Mouse (Mus musculus) C2C12 (cell line): ENCODE measurements around the gene Gm20388. TPM values are rescaled to one million over a fixed set of nuclear protein-coding genes. Genes with fewer than 3 reads are reported as not detected.

Source experiments
- H3K27me3 ChIP-seq: one replicate; pipeline ENCODE4 v1.6.1; 2011; ENCODE audit not compliant: control insufficient read depth, insufficient read depth, insufficient read length
- H3K36me3 ChIP-seq: one replicate; pipeline ENCODE4 v1.6.1; 2011; ENCODE audit not compliant: control insufficient read depth, insufficient read depth
- H3K4me3 ChIP-seq: one replicate; pipeline ENCODE4 v1.5.1; 2011; ENCODE audit warnings: mild to moderate bottlenecking, control low read depth; ENCODE audit not compliant: poor library complexity, insufficient read depth, severe bottlenecking
- H3K79me2 ChIP-seq: one replicate; pipeline ENCODE4 v1.6.1; 2011; ENCODE audit not compliant: control insufficient read depth, insufficient read depth
- H3K79me3 ChIP-seq: one replicate; pipeline ENCODE4 v1.6.1; 2011; ENCODE audit warnings: low read depth, control low read depth
- H3ac ChIP-seq: one replicate; pipeline ENCODE3; 2011; ENCODE audit warnings: low read depth; ENCODE audit not compliant: control insufficient read depth, insufficient read length
- CEBPB ChIP-seq: IDR thresholded peaks from one replicate; pipeline ENCODE4 v1.6.1; 2011; ENCODE audit warnings: low read depth, mild to moderate bottlenecking, control low read depth, moderate library complexity
- CTCF ChIP-seq: IDR thresholded peaks from one replicate; pipeline ENCODE4 v1.5.1; 2011; ENCODE audit not compliant: control insufficient read depth, insufficient read depth, insufficient read length
- FOSL1 ChIP-seq: IDR thresholded peaks from one replicate; pipeline ENCODE4 v1.8.0; 2011; ENCODE audit warnings: mild to moderate bottlenecking, low read length; ENCODE audit not compliant: poor library complexity, insufficient read depth, severe bottlenecking
- MAX ChIP-seq: IDR thresholded peaks from one replicate; pipeline ENCODE4 v1.6.1; 2011; ENCODE audit warnings: mild to moderate bottlenecking, control low read depth
- MYOD1 ChIP-seq: IDR thresholded peaks from one replicate; pipeline ENCODE4 v1.6.1; 2011; ENCODE audit warnings: low read depth; ENCODE audit not compliant: control insufficient read depth, insufficient read length
- MYOG ChIP-seq: IDR thresholded peaks from one replicate; pipeline ENCODE4 v1.6.1; 2011; ENCODE audit not compliant: control insufficient read depth, insufficient read length; ENCODE audit errors: extremely low read depth
- USF1 ChIP-seq: IDR thresholded peaks from one replicate; pipeline ENCODE4 v1.6.1; 2011; ENCODE audit warnings: low read depth, mild to moderate bottlenecking, control low read depth, moderate library complexity
- polyA plus RNA-seq: library from polyadenylated mRNA; unstranded; fragments of >200 nt; fragmentation: generic; extraction: Trizol; gene quantifications from one replicate; pipeline ENCODE4 v1.2.1, GENCODE M21; 2012; ENCODE audit warnings: missing spikeins

The Gm20388 gene
- polyA plus RNA-seq, 1 experiment, result 15.0 TPM

GRCm38 (mm10) chr8:120581329-120581728, 670.7 kb downstream of the Gm20388 start:
- Histone ChIP-seq H3K4me3 (no peak overlapping the region), H3K79me3 (peaks cover 2% of the 10 kb centered on the region), H3K36me3 (peaks cover 75% of the 10 kb centered on the region), H3K79me2 (peaks cover 2% of the 10 kb centered on the region), H3K27me3 (no peaks in the 10 kb centered on the region), H3ac (no peak overlapping the region)
- TF ChIP-seq FOSL1, result no peak
- no peak for TF ChIP-seq USF1
- no peak for TF ChIP-seq MYOG
- TF ChIP-seq CTCF, result no peak
- TF ChIP-seq MYOD1, result no peak
- TF ChIP-seq CEBPB, result no peak
- TF ChIP-seq MAX, result no peak

DNA sequence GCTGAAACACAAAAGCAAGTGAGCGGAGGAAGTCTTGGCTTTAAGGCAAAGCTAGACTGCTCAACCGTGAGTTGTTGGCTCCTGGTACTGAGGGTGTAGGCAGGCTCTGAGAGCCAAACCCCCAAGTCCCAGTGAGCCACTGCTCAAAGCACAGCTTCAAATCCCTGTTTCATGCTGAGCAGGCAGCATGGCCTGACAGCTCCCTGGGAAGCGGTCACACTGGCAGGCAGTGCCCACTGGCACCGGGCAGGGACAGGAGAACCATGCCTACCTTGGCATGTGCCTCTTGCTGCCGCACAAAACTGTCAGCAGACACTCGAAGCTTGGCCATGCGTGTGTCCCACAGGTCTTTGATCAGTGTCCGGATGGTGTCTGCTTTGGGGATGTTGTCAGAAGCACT, 671.2 kb downstream of the Gm20388 start:
- Histone ChIP-seq H3K4me3 (no peak overlapping the region), H3ac (no peak overlapping the region), H3K36me3 (peaks cover 71% of the 10 kb centered on the region), H3K27me3 (no peaks in the 10 kb centered on the region), H3K79me2 (peaks cover 7% of the 10 kb centered on the region), H3K79me3 (peaks cover 2% of the 10 kb centered on the region)
- TF ChIP-seq CTCF (no peak), USF1 (no peak), MYOD1 (no peak), MYOG (no peak)

- no peak for TF ChIP-seq CEBPB
- no peak for TF ChIP-seq CTCF
- no peak for TF ChIP-seq MAX
- no peak for TF ChIP-seq MYOD1
- TF ChIP-seq MYOG, result no peak
- Histone ChIP-seq H3K79me3 (peaks cover 8% of the 10 kb centered on the region), H3K4me3 (no peak overlapping the region), H3K27me3 (no peaks in the 10 kb centered on the region), H3K36me3 (peaks cover 44% of the 10 kb centered on the region), H3K79me2 (peaks cover 26% of the 10 kb centered on the region), H3ac (no peak overlapping the region)
Measured at GRCm38 (mm10) chr8:120585521-120585920, 674.9 kb downstream of the Gm20388 start.

DNA sequence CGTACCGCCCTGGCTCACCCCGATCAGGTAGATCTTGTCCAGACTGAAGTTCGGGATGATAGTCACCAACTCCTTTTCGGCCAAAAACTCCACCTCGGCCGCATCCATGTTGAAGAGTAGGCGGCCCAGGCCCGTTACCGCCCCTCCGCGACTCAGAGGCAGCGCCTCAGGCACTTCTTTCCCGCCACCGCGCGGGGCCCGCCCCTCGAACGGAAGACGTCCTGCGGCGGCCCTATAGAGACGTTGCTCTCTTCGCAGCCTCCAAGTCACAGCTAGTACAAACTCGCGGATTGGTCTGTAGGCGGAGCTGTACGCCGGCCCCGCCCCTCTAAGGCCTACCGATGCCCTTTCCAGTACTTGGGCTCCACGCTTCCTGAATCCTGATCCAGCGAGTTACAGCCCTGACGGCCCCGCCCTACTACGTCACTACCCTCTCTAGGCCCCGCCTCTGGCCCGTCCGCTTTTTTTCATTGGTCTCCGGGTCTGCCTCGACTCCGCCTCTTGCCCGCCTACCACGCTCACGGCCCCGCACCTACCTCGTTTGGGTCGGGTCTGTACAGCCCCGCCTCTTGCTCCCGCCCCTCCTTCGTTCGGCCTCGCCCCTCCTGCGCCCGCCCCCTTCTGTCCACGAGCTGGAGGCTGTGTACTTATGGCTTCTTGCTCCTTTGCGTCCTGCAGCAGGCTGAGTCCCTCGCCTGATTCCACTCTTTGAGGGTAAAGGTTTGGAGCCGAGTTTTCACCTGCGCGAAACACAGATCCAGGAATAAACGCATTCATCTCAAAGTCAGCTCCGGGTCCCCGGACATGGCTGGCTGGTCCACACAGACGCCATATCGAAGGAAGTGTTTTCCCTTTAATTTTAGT, 678.5 kb downstream of the Gm20388 start, which contains the start of gene Gins2:
Gene Gins2, minus strand, starts transcription at position 397 of the 864 bp plus-strand sequence.
- Histone ChIP-seq H3K79me2 (peaks cover 26% of the 10 kb centered on the region), H3K27me3 (no peaks in the 10 kb centered on the region), H3K4me3 (peak within 1 kb of the TSS; percentile 79), H3ac (peak within 1 kb of the TSS; percentile 86), H3K36me3 (peaks cover 22% of the 10 kb centered on the region), H3K79me3 (peaks cover 8% of the 10 kb centered on the region)
- TF ChIP-seq MAX (peak; percentile 38), MYOG (no peak)

DNA sequence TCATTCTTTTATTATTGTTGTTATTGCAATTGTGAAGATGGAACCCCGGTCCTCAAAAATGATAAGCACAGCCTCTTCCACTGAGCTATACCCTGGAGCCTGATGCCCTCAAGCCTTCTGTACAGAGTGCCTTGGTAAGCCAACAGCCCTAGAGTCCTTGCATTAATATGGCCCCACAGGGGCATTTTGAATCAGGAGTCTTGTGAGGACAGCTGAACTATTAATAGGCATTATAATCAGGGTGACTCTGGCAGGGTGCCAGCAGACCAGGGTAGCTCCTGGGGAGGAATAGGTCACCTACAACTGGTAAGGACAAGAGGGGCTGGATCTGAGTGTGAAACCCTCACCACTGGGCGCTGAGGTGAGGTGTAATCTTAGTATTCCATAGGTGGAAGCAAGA, 679.3 kb downstream of the Gm20388 start:
- Histone ChIP-seq H3ac (no peak overlapping the region), H3K27me3 (no peaks in the 10 kb centered on the region), H3K36me3 (peaks cover 14% of the 10 kb centered on the region), H3K79me2 (peaks cover 26% of the 10 kb centered on the region), H3K79me3 (peaks cover 6% of the 10 kb centered on the region), H3K4me3 (peak overlapping the region; percentile 25)
- TF ChIP-seq MYOD1 (no peak), FOSL1 (no peak)

DNA sequence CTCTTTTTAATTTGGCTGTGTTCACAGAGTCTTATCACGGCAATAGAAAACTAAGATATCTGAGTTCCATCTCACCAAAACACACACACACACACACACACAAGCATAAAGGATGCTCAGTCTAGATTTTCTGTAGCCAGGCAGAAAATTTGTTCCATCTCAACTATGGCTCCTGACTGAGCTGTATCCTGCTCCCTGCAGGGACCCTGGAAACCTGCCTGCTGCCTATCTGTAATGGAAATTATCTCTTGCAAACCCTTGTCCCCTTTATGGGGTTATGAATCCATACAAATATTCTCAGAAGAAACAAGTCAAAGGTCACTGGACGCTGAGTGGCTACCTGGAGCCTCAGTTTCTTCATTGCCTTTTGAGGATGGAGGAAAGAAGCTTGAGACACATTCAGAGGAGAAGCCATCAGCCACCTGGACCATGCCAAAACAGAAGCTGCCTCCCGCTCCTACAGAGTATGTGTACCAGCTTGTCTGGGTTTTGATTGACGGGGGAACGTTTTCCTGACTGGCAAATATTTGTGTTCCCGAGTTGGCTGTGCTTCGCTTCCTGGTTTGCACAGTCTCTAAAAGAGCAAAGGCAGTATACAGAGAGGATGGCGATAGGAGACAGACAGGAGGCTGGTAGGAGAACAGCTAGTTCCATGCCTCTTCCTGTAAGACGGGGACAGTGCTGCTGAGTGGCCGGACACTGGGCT, 681.1 kb downstream of the Gm20388 start:
- H3K79me2 ChIP-seq, result peaks cover 19% of the 10 kb centered on the region
- no peak overlapping the region for H3K4me3 ChIP-seq
- H3ac ChIP-seq, result no peak overlapping the region
- H3K36me3 ChIP-seq, result peaks cover 9% of the 10 kb centered on the region
- H3K27me3 ChIP-seq, result no peaks in the 10 kb centered on the region
- TF ChIP-seq CTCF (no peak), USF1 (no peak), MYOD1 (no peak), MAX (no peak), CEBPB (no peak), FOSL1 (no peak), MYOG (no peak)
- peaks cover 6% of the 10 kb centered on the region for H3K79me3 ChIP-seq
